Mouse (Mus musculus) heart, postnatal 0 days (tissue): ENCODE results near the gene Uaca.

ENCODE experiments used
- CTCF ChIP-seq: IDR thresholded peaks from 2 replicates; pipeline ENCODE4 v1.5.1; 2016; ENCODE audit warnings: antibody characterized with exemption, control low read depth, low read depth
- EP300 ChIP-seq: IDR thresholded peaks from 2 replicates; pipeline ENCODE4 v1.6.1; 2016; ENCODE audit warnings: antibody characterized with exemption, low read depth

DNA sequence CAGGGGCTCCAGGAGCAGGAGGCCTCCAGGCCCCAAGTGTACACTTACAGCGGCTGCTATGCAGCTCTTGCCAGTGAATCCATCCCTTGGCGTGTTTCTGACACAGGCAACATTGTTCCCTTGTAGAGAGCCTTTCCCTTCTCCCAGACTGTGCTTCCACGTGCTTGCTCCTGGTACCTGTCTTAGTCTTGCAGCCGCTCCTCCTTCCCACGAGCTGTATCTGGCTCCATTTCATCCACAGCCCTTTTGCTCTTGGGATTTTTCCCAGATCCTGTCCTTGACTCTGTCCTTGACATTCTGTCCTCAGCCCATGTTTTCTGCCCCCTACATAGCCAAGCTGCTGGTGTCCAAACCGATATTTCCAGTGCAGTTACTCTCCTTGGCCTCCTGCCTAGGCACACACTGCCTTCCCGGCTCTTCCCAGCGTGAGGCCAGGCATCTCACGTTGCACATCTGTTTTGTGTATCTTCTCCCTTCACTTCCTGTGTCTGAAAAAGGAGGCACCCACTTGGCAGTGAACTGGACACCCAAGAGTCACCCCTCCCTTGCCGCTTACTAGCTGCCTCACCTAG is 34.8 kb upstream of the Uaca start:
- TF ChIP-seq CTCF: no peak; the same call in 1 of the 2 replicates
- TF ChIP-seq EP300: no peak
